Mouse (Mus musculus): ENCODE data around the gene Masp1.

DNA sequence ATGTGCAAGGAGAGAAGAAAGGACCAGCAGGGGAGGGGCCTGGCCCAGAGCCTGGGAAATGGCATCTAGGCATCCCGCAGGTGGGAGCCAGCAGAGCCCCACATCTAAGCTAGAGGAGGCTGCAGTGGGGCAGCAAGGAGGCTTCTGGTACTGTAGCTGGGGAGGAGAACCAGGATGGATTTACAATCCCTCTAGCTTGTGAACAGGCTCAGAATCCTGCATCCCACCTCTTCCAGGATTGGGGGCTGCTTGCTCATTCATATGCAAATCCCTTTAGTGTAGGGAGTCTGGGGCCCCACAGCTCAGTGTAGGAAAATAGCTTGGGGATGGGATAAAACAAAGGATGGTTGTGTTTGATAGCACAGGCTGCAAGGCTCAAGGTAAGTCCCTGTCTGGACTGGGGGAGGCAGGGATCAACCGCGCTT, 16.3 kb downstream of the Masp1 start:
- TF ChIP-seq POLR2A (IDR thresholded peaks at IDR 0.05; ENCODE audit: extremely low read depth, insufficient read depth, low read length) = no peak
- no peak for TF ChIP-seq CTCF (IDR thresholded peaks at IDR 0.05; ENCODE audit: extremely low read depth, insufficient read depth, low read length)
